Mouse (Mus musculus) lung, postnatal 0 days (tissue): ENCODE data around the gene Galnt7.

Experiments
- CTCF ChIP-seq: IDR thresholded peaks from 2 replicates; pipeline ENCODE4 v1.5.1; 2016; ENCODE audit warnings: antibody characterized with exemption, mild to moderate bottlenecking
- EP300 ChIP-seq: IDR thresholded peaks from 2 replicates; pipeline ENCODE4 v1.6.1; 2016; ENCODE audit warnings: antibody characterized with exemption, mild to moderate bottlenecking, control low read depth

- no peak for TF ChIP-seq CTCF
- TF ChIP-seq EP300, result no peak
These were observed 63.7 kb downstream of the Galnt7 start for GRCm38 (mm10) chr8:57589176-57589575.
